Mouse (Mus musculus) gastrocnemius, adult 18-20 months (tissue): ENCODE results near the gene Ubash3b. TPM values are rescaled to one million over a fixed set of nuclear protein-coding genes. Genes with fewer than 3 reads are reported as not detected.

Experiments
- DNase-seq: peaks from one replicate; pipeline ENCODE4 v3.0.0; 2021; ENCODE audit warnings: low spot score
- long read RNA-seq, 2 experiments: library from polyadenylated mRNA; stranded (forward); transcript quantifications; one replicate each; pipeline ENCODE4 v2.0.0; 2021
- total RNA-seq, 2 experiments: library from RNA; stranded (reverse); gene quantifications; 2 replicates each; pipeline ENCODE4 v1.2.3; 2021

Ubash3b gene
- under 1 TPM; 0.25 to 0.69 TPM for total RNA-seq
- long read RNA-seq, experiment 1: 0 reads
- long read RNA-seq, experiment 2: 0 reads

GRCm38 (mm10) chr9:41161413-41161812 lies at the start of gene Ubash3b:
TSS of gene Ubash3b (minus strand) at chr9:41161697.
- no peak for DNase-seq

- DNase-seq: peak; percentile 93
Observed at GRCm38 (mm10) chr9:41207130-41208104, 45.9 kb upstream of the Ubash3b start.

- DNase-seq: no peak
Observed at GRCm38 (mm10) chr9:41206717-41207116, 45.2 kb upstream of the Ubash3b start.

DNA sequence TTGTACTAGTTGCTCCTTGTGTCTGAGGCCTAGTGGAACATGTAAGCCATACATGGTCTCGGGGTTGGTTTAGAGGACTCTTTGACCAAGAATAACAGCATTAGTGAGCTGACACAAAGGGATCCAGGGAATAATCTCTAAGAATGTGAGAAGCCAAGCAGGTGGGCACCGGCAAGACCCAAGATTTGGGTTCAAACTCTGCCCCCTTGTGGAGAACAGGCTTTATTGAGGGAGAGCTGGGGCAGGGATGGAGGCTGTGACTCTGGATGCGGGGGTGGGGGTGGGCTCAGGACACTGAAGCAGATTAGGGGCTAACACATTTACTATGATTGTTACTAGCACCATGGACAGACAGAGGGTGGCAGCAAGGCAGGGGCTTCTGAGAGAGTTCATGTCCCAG lies 43.8 kb upstream of the Ubash3b start:
- DNase-seq: no peak

DNA sequence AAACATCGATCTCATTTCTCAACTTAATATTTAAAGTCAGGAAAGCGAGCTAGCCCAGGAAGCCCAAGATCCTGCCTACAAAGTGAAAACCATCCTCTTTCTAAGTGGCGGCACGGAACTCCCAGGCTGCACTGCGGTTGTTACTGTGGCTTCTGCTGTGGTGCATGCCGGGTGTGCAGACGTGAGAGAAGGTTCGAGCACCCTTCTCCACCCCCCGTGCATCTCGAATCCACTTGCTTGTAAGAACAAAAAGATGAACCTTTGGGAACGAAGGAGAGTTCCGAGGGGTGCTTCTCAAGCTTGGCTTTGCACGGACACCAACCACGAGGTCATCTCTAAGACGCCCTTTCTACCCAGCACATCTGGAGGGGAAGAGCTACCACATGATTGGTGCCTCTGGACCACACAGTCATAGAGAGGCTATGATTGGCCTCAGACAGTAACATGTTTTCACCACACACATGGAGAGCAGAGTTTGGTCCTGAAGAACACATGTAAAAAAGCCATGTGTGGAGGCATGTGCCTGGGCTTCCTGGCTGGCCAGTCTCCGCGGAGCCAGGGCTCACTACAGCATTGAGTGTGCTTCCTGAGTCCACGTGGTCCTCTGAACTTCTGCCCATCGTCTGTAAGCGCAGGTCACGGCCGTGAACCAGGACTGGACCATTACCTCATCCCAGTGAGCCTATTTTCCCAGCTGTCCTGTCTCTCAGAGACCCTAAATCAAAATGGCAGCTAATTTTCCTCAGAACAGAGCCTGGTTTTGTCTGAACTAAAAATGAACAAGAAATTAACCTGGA lies 38.2 kb upstream of the Ubash3b start:
- no peak for DNase-seq

DNA sequence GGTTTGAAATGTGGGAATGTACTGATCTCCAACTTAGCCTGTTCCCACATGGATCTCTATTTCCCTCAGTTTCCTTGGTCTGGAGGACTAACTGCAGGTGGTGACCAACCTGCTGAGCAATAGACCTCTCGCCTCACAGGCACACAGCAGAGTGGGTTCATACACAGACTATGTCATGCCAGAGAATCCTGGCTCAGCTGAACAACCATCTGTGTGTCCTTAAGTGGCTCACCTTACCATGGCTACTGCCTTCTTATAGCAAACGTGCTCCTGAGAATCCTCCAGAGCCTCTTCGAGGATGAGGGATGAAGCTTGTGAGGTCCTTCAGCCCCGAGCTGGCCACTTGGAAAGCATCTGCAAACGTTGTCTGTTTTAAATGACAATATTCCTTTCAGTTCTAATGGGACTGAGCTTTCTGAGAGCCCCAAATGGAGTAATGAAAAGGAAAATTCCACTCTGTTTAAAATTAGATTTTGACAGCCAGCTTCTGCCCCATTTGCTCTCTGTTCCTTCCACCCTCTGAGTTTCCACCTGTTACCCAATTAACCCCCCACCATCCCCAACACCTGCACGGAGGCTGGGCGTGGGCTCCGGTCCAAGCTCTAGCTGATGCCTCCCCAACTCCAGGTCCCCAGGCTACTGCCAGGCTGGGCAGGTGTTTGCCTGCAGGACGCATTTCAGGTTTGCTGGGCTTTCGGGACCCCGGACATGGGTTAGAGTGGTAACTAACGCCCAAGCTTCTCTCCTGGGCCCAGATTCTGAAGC lies 37.2 kb upstream of the Ubash3b start:
- DNase-seq: no peak

GRCm38 (mm10) chr9:41195742-41196311 lies 34.3 kb upstream of the Ubash3b start:
- DNase-seq: no peak

- DNase-seq: no peak
Observed at GRCm38 (mm10) chr9:41191651-41192210, 30.2 kb upstream of the Ubash3b start.

DNA sequence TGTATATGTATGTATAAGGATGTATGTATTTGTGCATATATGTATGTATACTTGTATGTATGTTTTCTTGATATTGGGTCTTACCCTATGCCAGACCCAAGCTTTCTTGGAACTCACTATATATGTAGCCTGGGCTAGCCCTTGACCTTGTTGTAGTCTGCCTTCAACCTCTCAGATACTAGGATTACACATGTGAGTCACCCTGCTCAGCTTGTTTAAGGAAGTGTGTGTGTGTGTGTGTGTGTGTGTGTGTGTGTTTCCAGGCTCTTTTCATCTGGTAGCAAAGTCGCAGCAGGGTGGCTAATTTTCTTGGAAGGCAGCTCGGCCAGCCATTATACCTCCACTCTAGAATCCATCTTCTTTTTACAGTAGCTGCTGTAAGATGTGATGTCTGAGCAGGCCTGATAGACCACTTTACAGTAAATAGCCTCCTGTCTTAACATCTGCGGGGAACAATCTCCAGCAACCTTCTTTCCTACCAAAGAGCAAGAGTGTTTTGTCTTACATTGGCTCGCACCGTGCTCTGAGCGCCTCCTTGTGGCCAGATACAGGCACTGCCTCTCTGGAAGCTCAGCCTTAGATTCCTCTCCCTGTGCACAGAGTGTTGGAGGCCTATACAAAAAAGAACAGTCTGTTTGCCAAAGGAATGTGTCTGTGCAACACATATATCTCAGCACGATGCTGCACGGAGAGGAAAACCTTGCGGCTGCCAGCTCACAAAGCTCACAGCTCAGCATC lies 29.4 kb upstream of the Ubash3b start:
- DNase-seq: peak; percentile 65

DNA sequence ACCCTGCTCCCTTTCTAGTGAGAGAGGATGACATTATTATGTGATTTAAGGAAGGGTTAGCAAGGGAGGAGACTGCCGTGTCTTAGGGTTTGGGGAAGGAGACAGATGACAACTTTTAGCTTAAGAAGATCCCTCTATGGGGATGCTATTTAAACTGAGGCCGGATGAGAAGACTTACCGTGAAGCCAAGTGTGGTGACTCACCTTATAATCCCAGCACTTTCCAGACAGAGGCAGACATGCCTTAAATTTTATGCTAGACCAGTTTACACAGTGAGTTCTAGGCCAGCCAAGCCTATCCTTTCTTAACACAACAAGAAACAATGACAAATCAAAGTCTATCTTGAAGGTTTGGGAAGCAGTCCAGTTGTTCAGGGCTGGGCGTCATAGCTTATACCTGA lies 26.4 kb upstream of the Ubash3b start:
- DNase-seq: no peak

DNA sequence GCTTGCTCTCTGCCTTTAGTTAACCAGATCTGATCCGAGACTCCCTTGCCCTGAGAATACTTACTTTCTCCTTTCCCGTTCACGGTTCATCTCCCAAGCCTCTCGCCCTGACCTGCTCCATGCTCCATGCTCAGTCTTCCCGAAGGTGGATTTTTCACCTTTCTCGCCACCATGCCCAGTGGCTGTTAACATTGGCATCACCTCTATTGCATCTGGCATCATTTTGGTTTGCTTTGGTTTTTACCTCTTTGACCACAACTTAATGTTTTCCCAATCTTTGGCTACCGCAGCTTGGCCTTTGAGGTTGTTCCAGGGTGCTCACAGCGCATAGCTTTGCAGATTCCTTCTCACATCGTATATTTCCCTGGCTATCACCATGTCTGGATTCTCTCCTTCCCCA lies 26.0 kb upstream of the Ubash3b start:
- no peak for DNase-seq

DNA sequence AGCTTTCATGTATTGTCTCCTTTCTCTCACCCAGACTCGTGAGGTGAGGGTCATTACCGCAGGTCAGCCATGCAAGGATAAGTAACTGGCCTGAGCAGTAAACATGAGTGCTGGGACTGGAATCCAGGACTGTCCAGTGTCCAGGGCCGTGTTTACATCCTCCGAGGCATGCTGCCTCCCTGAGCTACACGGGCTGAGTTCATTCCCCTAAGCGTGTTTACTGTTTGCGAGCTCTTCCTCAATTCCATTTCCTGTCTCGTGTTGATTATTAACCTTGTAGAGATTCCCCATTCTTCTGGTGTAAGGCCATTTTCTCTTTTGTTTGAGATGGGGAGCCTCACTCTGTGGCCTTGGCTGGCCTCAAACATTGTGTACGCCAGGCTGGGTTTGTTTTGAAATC lies 23.8 kb upstream of the Ubash3b start:
- DNase-seq: no peak

DNA sequence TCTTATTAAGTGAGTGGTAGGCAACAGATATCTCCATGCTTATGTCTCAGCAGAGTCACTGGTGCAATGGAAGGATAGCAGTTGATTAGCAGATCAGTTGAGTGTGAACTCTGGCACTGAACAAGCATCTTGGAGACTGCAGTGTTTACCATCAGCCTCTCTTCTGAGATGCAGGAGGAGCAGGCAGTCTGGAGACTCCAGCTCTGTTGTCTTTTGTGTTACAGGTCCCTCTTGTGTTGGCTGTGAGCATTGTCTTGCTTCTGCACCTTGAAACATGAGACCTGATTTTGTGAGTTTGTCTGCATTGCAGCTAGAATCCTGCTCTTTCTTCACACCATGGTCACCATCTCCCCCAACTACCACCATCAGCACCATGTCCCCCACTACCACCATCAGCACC lies 21.1 kb upstream of the Ubash3b start:
- no peak for DNase-seq

DNA sequence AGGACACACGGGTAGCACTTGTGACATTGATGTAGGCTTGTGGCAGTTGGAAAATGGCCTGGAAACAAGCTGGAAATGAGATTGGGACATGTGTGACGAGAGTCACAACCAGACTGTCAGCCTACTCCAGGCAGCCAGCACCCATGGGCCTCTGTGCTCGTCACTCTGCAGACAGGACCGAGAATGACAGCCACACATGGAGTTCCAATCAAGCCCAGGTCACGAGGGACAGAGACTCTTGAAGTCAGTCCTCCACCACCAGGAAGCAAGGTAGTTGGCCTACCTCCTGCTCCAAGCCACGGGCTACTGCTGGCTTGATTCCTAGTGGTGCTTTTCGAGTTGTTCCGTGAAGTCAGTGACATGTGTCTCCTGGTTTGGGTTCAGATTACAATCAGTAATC lies 20.3 kb upstream of the Ubash3b start:
- no peak for DNase-seq

GRCm38 (mm10) chr9:41181372-41181771 lies 19.9 kb upstream of the Ubash3b start:
- DNase-seq: no peak

GRCm38 (mm10) chr9:41179056-41179455 lies 17.6 kb upstream of the Ubash3b start:
- DNase-seq: no peak

DNA sequence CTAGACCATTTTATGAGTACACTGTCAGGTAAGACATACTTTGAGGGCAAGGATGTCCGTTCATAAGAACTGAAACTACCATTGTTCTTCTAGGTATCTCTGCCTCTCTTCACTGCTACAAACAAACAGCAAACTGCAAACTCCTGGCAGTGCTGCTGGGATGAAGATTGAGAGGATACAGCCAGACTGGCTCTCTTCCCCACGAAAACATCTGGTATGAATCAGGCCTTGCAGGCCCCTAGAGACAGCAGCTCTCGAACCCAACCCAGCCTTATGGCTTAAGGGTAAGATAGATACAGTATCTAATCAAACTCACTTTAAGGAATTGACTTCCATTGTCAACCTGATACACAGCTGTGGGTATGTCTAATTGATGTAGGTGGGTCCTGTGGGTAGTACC lies 11.7 kb upstream of the Ubash3b start:
- DNase-seq: peak; percentile 59

GRCm38 (mm10) chr9:41172426-41172825 lies 10.9 kb upstream of the Ubash3b start:
- DNase-seq: no peak

DNA sequence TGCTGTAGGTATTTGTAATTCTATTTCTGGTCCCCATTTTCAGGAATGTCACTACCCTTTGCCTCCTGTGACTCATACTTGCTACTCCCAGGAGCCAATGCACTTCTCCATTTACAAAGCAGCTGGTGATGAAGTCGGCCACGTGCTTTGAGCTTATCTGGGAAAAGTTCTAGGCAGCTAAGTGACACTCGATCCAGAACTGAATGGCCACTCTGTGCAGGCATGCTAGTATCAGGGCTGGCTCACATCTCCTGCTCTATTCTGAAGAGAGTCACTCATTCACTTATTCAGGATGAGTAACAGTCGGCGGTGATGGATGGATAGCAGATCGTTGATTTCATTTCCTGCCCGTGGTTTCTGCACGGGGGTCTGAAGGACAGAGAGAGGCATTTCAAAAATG lies 8.5 kb upstream of the Ubash3b start:
- DNase-seq: no peak

DNA sequence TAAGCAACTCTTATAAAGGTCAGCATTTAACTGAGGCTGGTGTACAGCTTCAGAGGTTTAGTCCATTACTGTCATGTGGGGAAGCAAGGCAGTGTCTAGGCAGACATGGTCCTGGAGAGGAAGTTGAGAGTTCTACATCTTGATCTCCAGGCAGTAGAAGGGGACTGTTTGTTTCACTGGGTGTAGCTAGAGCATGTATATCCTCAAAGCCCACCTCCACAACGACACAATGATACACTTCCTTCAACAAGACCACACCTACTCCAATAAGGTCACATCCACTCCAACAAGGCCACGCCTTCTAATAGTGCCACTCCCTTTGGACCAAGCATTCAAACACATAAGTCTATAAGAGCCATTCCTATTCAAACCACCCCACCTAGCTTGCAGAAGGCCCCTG lies 7.2 kb upstream of the Ubash3b start:
- DNase-seq: no peak
